Mouse (Mus musculus): ENCODE measurements around the gene Sesn1. TPM values are rescaled to one million over a fixed set of nuclear protein-coding genes. Genes with fewer than 3 reads are reported as not detected.

Gene Sesn1
- polyA plus RNA-seq, 1 experiment = 55.4 TPM

GRCm38 (mm10) chr10:41838911-41839310 lies 29.2 kb downstream of the Sesn1 start:
- Histone ChIP-seq H3K27ac (ENCODE audit: insufficient read depth, low read depth, low read length) (no peak overlapping the region), H3K4me3 (ENCODE audit: low read depth, low read length) (no peak overlapping the region), H3K27me3 (ENCODE audit: control insufficient read depth, insufficient read depth, low read length) (no peaks in the 10 kb centered on the region), H3K36me3 (ENCODE audit: control insufficient read depth, insufficient read depth, low read length) (no peaks in the 10 kb centered on the region), H3K4me1 (ENCODE audit: control insufficient read depth, insufficient read depth, insufficient read length, low read length) (no peaks in the 10 kb centered on the region)
- WGBS = 77% methylated on average over 4 of the region's 4 CpGs
- TF ChIP-seq CTCF (IDR thresholded peaks at IDR 0.05; ENCODE audit: extremely low read depth, insufficient read length, insufficient replicate concordance, low read depth, low read length) (no peak), POLR2A (IDR thresholded peaks at IDR 0.05; ENCODE audit: low read depth, low read length) (no peak)

DNA sequence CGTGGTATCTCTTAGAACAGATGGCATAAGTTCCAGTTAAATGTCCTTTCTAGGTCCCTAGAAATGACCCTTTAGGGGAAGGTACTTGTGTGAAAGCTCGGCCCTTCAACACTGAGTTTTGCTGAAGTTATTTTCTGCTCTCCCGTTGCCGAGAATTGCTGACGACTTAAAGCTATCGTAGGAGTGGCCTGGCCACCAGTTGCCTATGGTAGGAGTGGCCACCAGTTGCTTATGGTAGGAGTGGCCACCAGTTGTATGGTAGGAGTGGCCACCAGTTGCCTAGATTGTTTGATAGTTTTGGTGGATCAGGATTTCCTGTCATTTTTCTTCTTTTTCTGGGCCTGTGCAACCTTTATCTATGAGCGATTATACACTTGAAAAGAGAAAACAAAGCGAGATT lies 38.0 kb downstream of the Sesn1 start:
- Histone ChIP-seq H3K4me3 (ENCODE audit: low read depth, low read length) (no peak overlapping the region), H3K27me3 (ENCODE audit: control insufficient read depth, insufficient read depth, low read length) (no peaks in the 10 kb centered on the region), H3K36me3 (ENCODE audit: control insufficient read depth, insufficient read depth, low read length) (no peaks in the 10 kb centered on the region), H3K4me1 (ENCODE audit: control insufficient read depth, insufficient read depth, insufficient read length, low read length) (no peaks in the 10 kb centered on the region), H3K27ac (ENCODE audit: insufficient read depth, low read depth, low read length) (no peak overlapping the region)
- 97% methylated on average over 8 of the region's 8 CpGs for WGBS
- TF ChIP-seq POLR2A (IDR thresholded peaks at IDR 0.05; ENCODE audit: low read depth, low read length) (no peak), CTCF (IDR thresholded peaks at IDR 0.05; ENCODE audit: extremely low read depth, insufficient read length, insufficient replicate concordance, low read depth, low read length) (no peak)

DNA sequence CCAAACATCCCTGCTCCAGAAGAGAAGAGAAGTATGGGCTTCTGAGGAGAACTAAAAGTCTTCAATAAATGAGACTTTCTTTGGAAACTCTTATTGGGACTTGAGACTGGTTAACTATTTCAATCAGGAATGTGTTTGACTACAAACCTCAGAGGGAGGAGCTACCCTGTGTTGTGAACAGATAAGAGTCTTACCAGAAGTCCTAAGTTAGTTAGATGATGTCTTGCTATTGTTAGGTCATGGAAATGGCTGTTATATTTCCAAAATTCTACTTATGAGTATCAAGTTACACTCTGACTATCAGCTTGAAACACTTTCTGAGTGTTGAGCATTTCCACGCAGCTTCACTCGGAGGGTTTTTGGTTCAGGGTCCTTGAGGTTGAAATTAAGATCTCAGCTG lies 39.0 kb downstream of the Sesn1 start:
- Histone ChIP-seq H3K27ac (ENCODE audit: insufficient read depth, low read depth, low read length) (no peak overlapping the region), H3K36me3 (ENCODE audit: control insufficient read depth, insufficient read depth, low read length) (no peaks in the 10 kb centered on the region), H3K4me1 (ENCODE audit: control insufficient read depth, insufficient read depth, insufficient read length, low read length) (no peaks in the 10 kb centered on the region), H3K27me3 (ENCODE audit: control insufficient read depth, insufficient read depth, low read length) (no peaks in the 10 kb centered on the region), H3K4me3 (ENCODE audit: low read depth, low read length) (no peak overlapping the region)
- WGBS = 98% methylated on average over 2 of the region's 2 CpGs
- TF ChIP-seq POLR2A (IDR thresholded peaks at IDR 0.05; ENCODE audit: low read depth, low read length) (no peak), CTCF (IDR thresholded peaks at IDR 0.05; ENCODE audit: extremely low read depth, insufficient read length, insufficient replicate concordance, low read depth, low read length) (no peak)

GRCm38 (mm10) chr10:41859820-41860219 lies 50.1 kb downstream of the Sesn1 start:
- Histone ChIP-seq H3K27me3 (ENCODE audit: control insufficient read depth, insufficient read depth, low read length) (no peaks in the 10 kb centered on the region), H3K27ac (ENCODE audit: insufficient read depth, low read depth, low read length) (no peak overlapping the region), H3K36me3 (ENCODE audit: control insufficient read depth, insufficient read depth, low read length) (no peaks in the 10 kb centered on the region), H3K4me1 (ENCODE audit: control insufficient read depth, insufficient read depth, insufficient read length, low read length) (no peaks in the 10 kb centered on the region), H3K4me3 (ENCODE audit: low read depth, low read length) (no peak overlapping the region)
- TF ChIP-seq CTCF (IDR thresholded peaks at IDR 0.05; ENCODE audit: extremely low read depth, insufficient read length, insufficient replicate concordance, low read depth, low read length) = no peak
- TF ChIP-seq POLR2A (IDR thresholded peaks at IDR 0.05; ENCODE audit: low read depth, low read length) = no peak

GRCm38 (mm10) chr10:41860275-41860688 lies 50.5 kb downstream of the Sesn1 start:
- Histone ChIP-seq H3K27me3 (ENCODE audit: control insufficient read depth, insufficient read depth, low read length) (no peaks in the 10 kb centered on the region), H3K4me1 (ENCODE audit: control insufficient read depth, insufficient read depth, insufficient read length, low read length) (no peaks in the 10 kb centered on the region), H3K4me3 (ENCODE audit: low read depth, low read length) (no peak overlapping the region), H3K36me3 (ENCODE audit: control insufficient read depth, insufficient read depth, low read length) (no peaks in the 10 kb centered on the region), H3K27ac (ENCODE audit: insufficient read depth, low read depth, low read length) (no peak overlapping the region)
- TF ChIP-seq POLR2A (IDR thresholded peaks at IDR 0.05; ENCODE audit: low read depth, low read length) (no peak), CTCF (IDR thresholded peaks at IDR 0.05; ENCODE audit: extremely low read depth, insufficient read length, insufficient replicate concordance, low read depth, low read length) (no peak)
- 93% methylated on average over 2 of the region's 2 CpGs for WGBS

GRCm38 (mm10) chr10:41863053-41863452 lies 53.3 kb downstream of the Sesn1 start:
- TF ChIP-seq POLR2A (IDR thresholded peaks at IDR 0.05; ENCODE audit: low read depth, low read length) (no peak), CTCF (IDR thresholded peaks at IDR 0.05; ENCODE audit: extremely low read depth, insufficient read length, insufficient replicate concordance, low read depth, low read length) (no peak)
- Histone ChIP-seq H3K4me3 (ENCODE audit: low read depth, low read length) (no peak overlapping the region), H3K27me3 (ENCODE audit: control insufficient read depth, insufficient read depth, low read length) (no peaks in the 10 kb centered on the region), H3K4me1 (ENCODE audit: control insufficient read depth, insufficient read depth, insufficient read length, low read length) (peaks cover 3% of the 10 kb centered on the region; the same call in 1 of the 2 replicates), H3K36me3 (ENCODE audit: control insufficient read depth, insufficient read depth, low read length) (no peaks in the 10 kb centered on the region), H3K27ac (ENCODE audit: insufficient read depth, low read depth, low read length) (no peak overlapping the region)
- WGBS = 70% methylated on average over 2 of the region's 2 CpGs

- H3K27me3 ChIP-seq (ENCODE audit: control insufficient read depth, insufficient read depth, low read length) = no peaks in the 10 kb centered on the region
- H3K4me3 ChIP-seq (ENCODE audit: low read depth, low read length) = no peak overlapping the region
- TF ChIP-seq CTCF (IDR thresholded peaks at IDR 0.05; ENCODE audit: extremely low read depth, insufficient read length, insufficient replicate concordance, low read depth, low read length) = no peak
- no peaks in the 10 kb centered on the region for H3K36me3 ChIP-seq (ENCODE audit: control insufficient read depth, insufficient read depth, low read length)
- H3K27ac ChIP-seq (ENCODE audit: insufficient read depth, low read depth, low read length) = no peak overlapping the region
- H3K4me1 ChIP-seq (ENCODE audit: control insufficient read depth, insufficient read depth, insufficient read length, low read length) = peaks cover 8% of the 10 kb centered on the region; the same call in 1 of the 2 replicates
- 15% methylated on average over 3 of the region's 3 CpGs for WGBS
These were observed 56.5 kb downstream of the Sesn1 start for GRCm38 (mm10) chr10:41866069-41866837.

Data from small intestine, adult 2 months (tissue).